Mouse (Mus musculus) liver, postnatal 0 days (tissue): ENCODE results near the gene Ephb1. TPM values are rescaled to one million over a fixed set of nuclear protein-coding genes. Genes with fewer than 3 reads are reported as not detected.
A peak's percentile ranks its signal among the peaks of the same experiment; 100 is the strongest.

Experiments
- ATAC-seq: fragments of 200-750 bp; cut with Nextera tagmentation; 2 replicates; pipeline ENCODE4 v1.8.0; 2017; ENCODE audit warnings: mild to moderate bottlenecking, moderate library complexity
- DNase-seq: peaks from one replicate; pipeline ENCODE4 v3.0.0-alpha.2; 2016
- H3K27ac ChIP-seq: fragments of 300-500 bp; sonication (generic); 2 replicates; pipeline ENCODE4 v1.5.1; 2014; ENCODE audit warnings: antibody characterized with exemption, moderate library complexity, mild to moderate bottlenecking, low read depth
- H3K27me3 ChIP-seq: fragments of 300-500 bp; sonication (generic); 2 replicates; pipeline ENCODE4 v1.6.1; 2014; ENCODE audit warnings: low read length, control low read depth, mixed read lengths; ENCODE audit not compliant: insufficient read depth
- H3K36me3 ChIP-seq: fragments of 300-500 bp; sonication (generic); replicated peaks from 2 replicates; pipeline ENCODE4 v1.6.1; 2014; ENCODE audit warnings: mild to moderate bottlenecking, control low read depth, low read length, moderate library complexity, mixed read lengths; ENCODE audit not compliant: insufficient read depth
- H3K4me1 ChIP-seq: fragments of 300-500 bp; sonication (generic); 2 replicates; pipeline ENCODE4 v1.6.1; 2014; ENCODE audit warnings: antibody characterized with exemption, mild to moderate bottlenecking, control low read depth; ENCODE audit not compliant: insufficient read depth
- H3K4me2 ChIP-seq: fragments of 300-500 bp; sonication (generic); 2 replicates; pipeline ENCODE4 v1.6.1; 2014; ENCODE audit warnings: low read depth, mild to moderate bottlenecking, low read length, moderate library complexity, mixed read lengths
- H3K4me3 ChIP-seq: fragments of 300-500 bp; sonication (generic); 2 replicates; pipeline ENCODE4 v1.5.1; 2014; ENCODE audit warnings: low read depth, low read length
- H3K9ac ChIP-seq: fragments of 300-500 bp; sonication (generic); replicated peaks from 2 replicates; pipeline ENCODE4 v1.6.1; 2014; ENCODE audit warnings: mild to moderate bottlenecking, moderate library complexity
- H3K9me3 ChIP-seq: fragments of 300-500 bp; sonication (generic); 2 replicates; pipeline ENCODE4 v1.6.1; 2016; ENCODE audit warnings: mild to moderate bottlenecking, control low read depth, low read length, mixed read lengths
- CTCF ChIP-seq: sonication (generic); IDR thresholded peaks from 2 replicates; pipeline ENCODE4 v1.5.1; 2016; ENCODE audit warnings: antibody characterized with exemption, low read depth
- EP300 ChIP-seq: IDR thresholded peaks from 2 replicates; pipeline ENCODE4 v1.6.1; 2016; ENCODE audit warnings: antibody characterized with exemption, low read depth, mild to moderate bottlenecking
- WGBS: fragments of 180-500 bp; shearing (Covaris S2); extraction: QIAGEN DNeasy Blood & Tissue Kit; methylation state at CpG from one replicate; pipeline ENCODE4 v1.1.7; 2014; ENCODE audit not compliant: insufficient replicate concordance; 5-methylcytosine and 5-hydroxymethylcytosine counted together
- polyA plus RNA-seq: library from polyadenylated mRNA; unstranded; fragments of >200 nt; fragmentation: Nextera tagmentation; extraction: Ambion mirVana; gene quantifications from 2 replicates; pipeline ENCODE4 v1.2.1, GENCODE M21; 2015

Gene Ephb1
- polyA plus RNA-seq, 1 experiment from 2014 or later: 0.28 TPM

GRCm38 (mm10) chr9:102267311-102268027 is 87.0 kb downstream of the Ephb1 start:
- H3K9me3 ChIP-seq: no peaks in the 10 kb centered on the region
- 3% methylated on average over 18 of the region's 18 CpGs for WGBS

GRCm38 (mm10) chr9:102263760-102264159 is 90.7 kb downstream of the Ephb1 start:
- Histone ChIP-seq H3K27ac (no peak overlapping the region), H3K4me3 (no peak overlapping the region), H3K36me3 (no peaks in the 10 kb centered on the region), H3K4me1 (no peaks in the 10 kb centered on the region), H3K27me3 (peaks cover 15% of the 10 kb centered on the region), H3K9me3 (no peaks in the 10 kb centered on the region), H3K4me2 (no peak overlapping the region), H3K9ac (no peak overlapping the region)
- DNase-seq: no peak
- 55% methylated on average over 7 of the region's 7 CpGs for WGBS
- no peak for ATAC-seq
- TF ChIP-seq CTCF (no peak), EP300 (no peak)

More at GRCm38 (mm10) chr9:102267311-102268027, 87.0 kb downstream of the Ephb1 start:
- H3K4me1 ChIP-seq: no peaks in the 10 kb centered on the region
- H3K9ac ChIP-seq: no peak overlapping the region
- H3K36me3 ChIP-seq: no peaks in the 10 kb centered on the region
- H3K4me2 ChIP-seq: 0 out of 2 replicates have a peak overlapping the region, but pooled peaks have one; percentile 9
- no peak overlapping the region for H3K27ac ChIP-seq
- DNase-seq (no peak), ATAC-seq (no peak)
- peaks cover 17% of the 10 kb centered on the region for H3K27me3 ChIP-seq
- no peak for TF ChIP-seq CTCF
- no peak for TF ChIP-seq EP300
- no peak overlapping the region for H3K4me3 ChIP-seq

GRCm38 (mm10) chr9:102262100-102262501 is 92.4 kb downstream of the Ephb1 start:
- H3K9me3 ChIP-seq: no peaks in the 10 kb centered on the region
- H3K36me3 ChIP-seq: no peaks in the 10 kb centered on the region
- ATAC-seq (no peak), DNase-seq (no peak)
- WGBS: 28% methylated on average over 4 of the region's 4 CpGs
- H3K9ac ChIP-seq: no peak overlapping the region
- no peaks in the 10 kb centered on the region for H3K4me1 ChIP-seq
- TF ChIP-seq EP300 (no peak), CTCF (no peak)
- peaks cover under 1% of the 10 kb centered on the region; the same call in 1 of the 2 replicates for H3K27me3 ChIP-seq
- no peak overlapping the region for H3K4me3 ChIP-seq
- H3K4me2 ChIP-seq: no peak overlapping the region
- H3K27ac ChIP-seq: no peak overlapping the region

DNA sequence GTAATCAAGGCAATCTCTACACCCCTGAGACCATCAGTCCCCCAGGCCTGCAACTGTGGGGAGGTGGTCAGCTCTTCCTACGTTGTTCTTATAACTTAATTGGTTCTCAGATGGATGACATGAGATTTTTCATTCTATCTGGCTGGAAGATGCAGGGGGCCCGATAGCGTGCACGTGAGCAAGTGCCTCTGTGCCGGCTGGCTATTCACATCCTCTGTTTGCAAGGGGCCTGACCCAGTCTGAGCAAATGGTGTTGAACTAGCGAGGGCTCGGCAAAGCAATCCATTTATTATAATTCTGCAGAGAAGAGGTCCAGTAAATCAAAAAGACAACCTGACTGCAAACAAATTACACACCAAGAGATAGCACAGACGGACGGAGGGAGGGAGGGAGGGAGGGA is 93.0 kb downstream of the Ephb1 start:
- no peak for TF ChIP-seq CTCF
- TF ChIP-seq EP300: no peak
- H3K4me1 ChIP-seq: no peaks in the 10 kb centered on the region
- no peak overlapping the region for H3K4me3 ChIP-seq
- H3K4me2 ChIP-seq: no peak overlapping the region
- no peaks in the 10 kb centered on the region for H3K36me3 ChIP-seq
- H3K9me3 ChIP-seq: no peaks in the 10 kb centered on the region
- no peak overlapping the region for H3K27ac ChIP-seq
- H3K9ac ChIP-seq: no peak overlapping the region
- ATAC-seq: no peak
- no peak for DNase-seq
- no peaks in the 10 kb centered on the region for H3K27me3 ChIP-seq
- 32% methylated on average over 9 of the region's 9 CpGs for WGBS

GRCm38 (mm10) chr9:102256407-102256806 is 98.1 kb downstream of the Ephb1 start:
- Histone ChIP-seq H3K27me3 (no peaks in the 10 kb centered on the region), H3K36me3 (no peaks in the 10 kb centered on the region), H3K4me2 (no peak overlapping the region), H3K9ac (no peak overlapping the region), H3K4me1 (no peaks in the 10 kb centered on the region), H3K4me3 (no peak overlapping the region), H3K27ac (no peak overlapping the region), H3K9me3 (no peaks in the 10 kb centered on the region)
- ATAC-seq: no peak
- 76% methylated on average over 5 of the region's 5 CpGs for WGBS
- DNase-seq: no peak
- no peak for TF ChIP-seq CTCF
- no peak for TF ChIP-seq EP300

GRCm38 (mm10) chr9:102255803-102256202 is 98.7 kb downstream of the Ephb1 start:
- H3K4me2 ChIP-seq: no peak overlapping the region
- no peak overlapping the region for H3K4me3 ChIP-seq
- H3K9ac ChIP-seq: no peak overlapping the region
- no peaks in the 10 kb centered on the region for H3K9me3 ChIP-seq
- no peaks in the 10 kb centered on the region for H3K4me1 ChIP-seq
- H3K27me3 ChIP-seq: no peaks in the 10 kb centered on the region
- WGBS: 69% methylated on average over 6 of the region's 6 CpGs
- no peak for DNase-seq
- no peak overlapping the region for H3K27ac ChIP-seq
- H3K36me3 ChIP-seq: no peaks in the 10 kb centered on the region
- TF ChIP-seq EP300 (no peak), CTCF (no peak)
- ATAC-seq: no peak
